Mouse (Mus musculus): ENCODE measurements at regions not wholly inside any gene's neighbourhood (a gene's known extent, or its start where the extent isn't known, plus 50 kb on each side); places are given as distances from the start of the nearest gene placed in this dataset.

GRCm38 (mm10) chr6:31262651-31263050, 135.9 kb upstream of the Mkln1 start:
- no peak for TF ChIP-seq POLR2A (IDR thresholded peaks at IDR 0.05; ENCODE audit: control insufficient read depth, extremely low read depth, insufficient read depth, low read length, poor library complexity)
- TF ChIP-seq CTCF (IDR thresholded peaks at IDR 0.05; ENCODE audit: borderline replicate concordance, control insufficient read depth, extremely low read depth, insufficient read depth, low read length, poor library complexity), result no peak
- Histone ChIP-seq H3K4me1 (replicated peaks; ENCODE audit: control insufficient read depth, insufficient read depth, low read length) (no peaks in the 10 kb centered on the region), H3K27me3 (ENCODE audit: control insufficient read depth, insufficient read depth, low read length) (no peaks in the 10 kb centered on the region), H3K36me3 (ENCODE audit: control insufficient read depth, insufficient read depth, low read length) (no peaks in the 10 kb centered on the region), H3K27ac (ENCODE audit: control insufficient read depth, insufficient read depth, low read length) (no peak overlapping the region), H3K4me3 (ENCODE audit: control insufficient read depth, insufficient read depth, low read length) (no peak overlapping the region)
- no peak for DNase-seq
- WGBS, result 91% methylated on average over 8 of the region's 8 CpGs

- Histone ChIP-seq H3K4me1 (replicated peaks; ENCODE audit: control insufficient read depth, insufficient read depth, low read length) (no peaks in the 10 kb centered on the region), H3K36me3 (ENCODE audit: control insufficient read depth, insufficient read depth, low read length) (no peaks in the 10 kb centered on the region), H3K27ac (ENCODE audit: control insufficient read depth, insufficient read depth, low read length) (no peak overlapping the region), H3K27me3 (ENCODE audit: control insufficient read depth, insufficient read depth, low read length) (no peaks in the 10 kb centered on the region), H3K4me3 (ENCODE audit: control insufficient read depth, insufficient read depth, low read length) (no peak overlapping the region)
- 94% methylated on average over 6 of the region's 6 CpGs for WGBS
- no peak for DNase-seq
- TF ChIP-seq CTCF (IDR thresholded peaks at IDR 0.05; ENCODE audit: borderline replicate concordance, control insufficient read depth, extremely low read depth, insufficient read depth, low read length, poor library complexity) (no peak), POLR2A (IDR thresholded peaks at IDR 0.05; ENCODE audit: control insufficient read depth, extremely low read depth, insufficient read depth, low read length, poor library complexity) (no peak)
Measured at GRCm38 (mm10) chr6:31263821-31264220, 134.7 kb upstream of the Mkln1 start.

- Histone ChIP-seq H3K4me1 (replicated peaks; ENCODE audit: control insufficient read depth, insufficient read depth, low read length) (no peaks in the 10 kb centered on the region), H3K27ac (ENCODE audit: control insufficient read depth, insufficient read depth, low read length) (no peak overlapping the region), H3K27me3 (ENCODE audit: control insufficient read depth, insufficient read depth, low read length) (no peaks in the 10 kb centered on the region), H3K36me3 (ENCODE audit: control insufficient read depth, insufficient read depth, low read length) (no peaks in the 10 kb centered on the region), H3K4me3 (ENCODE audit: control insufficient read depth, insufficient read depth, low read length) (no peak overlapping the region)
- DNase-seq, result no peak
- 88% methylated on average over 17 of the region's 17 CpGs for WGBS
- no peak for TF ChIP-seq CTCF (IDR thresholded peaks at IDR 0.05; ENCODE audit: borderline replicate concordance, control insufficient read depth, extremely low read depth, insufficient read depth, low read length, poor library complexity)
- TF ChIP-seq POLR2A (IDR thresholded peaks at IDR 0.05; ENCODE audit: control insufficient read depth, extremely low read depth, insufficient read depth, low read length, poor library complexity), result no peak
Measured at GRCm38 (mm10) chr6:31266441-31267040, 132.0 kb upstream of the Mkln1 start.

GRCm38 (mm10) chr6:31268057-31268456, 130.5 kb upstream of the Mkln1 start:
- Histone ChIP-seq H3K4me3 (ENCODE audit: control insufficient read depth, insufficient read depth, low read length) (no peak overlapping the region), H3K27me3 (ENCODE audit: control insufficient read depth, insufficient read depth, low read length) (no peaks in the 10 kb centered on the region), H3K27ac (ENCODE audit: control insufficient read depth, insufficient read depth, low read length) (no peak overlapping the region), H3K4me1 (replicated peaks; ENCODE audit: control insufficient read depth, insufficient read depth, low read length) (no peaks in the 10 kb centered on the region), H3K36me3 (ENCODE audit: control insufficient read depth, insufficient read depth, low read length) (no peaks in the 10 kb centered on the region)
- 93% methylated on average over 2 of the region's 2 CpGs for WGBS
- no peak for DNase-seq
- no peak for TF ChIP-seq CTCF (IDR thresholded peaks at IDR 0.05; ENCODE audit: borderline replicate concordance, control insufficient read depth, extremely low read depth, insufficient read depth, low read length, poor library complexity)
- TF ChIP-seq POLR2A (IDR thresholded peaks at IDR 0.05; ENCODE audit: control insufficient read depth, extremely low read depth, insufficient read depth, low read length, poor library complexity), result no peak

GRCm38 (mm10) chr6:31273816-31274215, 124.7 kb upstream of the Mkln1 start:
- no peak overlapping the region for H3K4me3 ChIP-seq (ENCODE audit: control insufficient read depth, insufficient read depth, low read length)
- TF ChIP-seq POLR2A (IDR thresholded peaks at IDR 0.05; ENCODE audit: control insufficient read depth, extremely low read depth, insufficient read depth, low read length, poor library complexity) (no peak), CTCF (IDR thresholded peaks at IDR 0.05; ENCODE audit: borderline replicate concordance, control insufficient read depth, extremely low read depth, insufficient read depth, low read length, poor library complexity) (no peak)
- no peak for DNase-seq
- 87% methylated on average over 5 of the region's 5 CpGs for WGBS
- no peaks in the 10 kb centered on the region for H3K36me3 ChIP-seq (ENCODE audit: control insufficient read depth, insufficient read depth, low read length)
- H3K27me3 ChIP-seq (ENCODE audit: control insufficient read depth, insufficient read depth, low read length), result no peaks in the 10 kb centered on the region
- no peaks in the 10 kb centered on the region for H3K4me1 ChIP-seq (replicated peaks; ENCODE audit: control insufficient read depth, insufficient read depth, low read length)
- no peak overlapping the region for H3K27ac ChIP-seq (ENCODE audit: control insufficient read depth, insufficient read depth, low read length)

- Histone ChIP-seq H3K36me3 (ENCODE audit: control insufficient read depth, insufficient read depth, low read length) (no peaks in the 10 kb centered on the region), H3K4me1 (replicated peaks; ENCODE audit: control insufficient read depth, insufficient read depth, low read length) (no peaks in the 10 kb centered on the region), H3K27ac (ENCODE audit: control insufficient read depth, insufficient read depth, low read length) (no peak overlapping the region), H3K4me3 (ENCODE audit: control insufficient read depth, insufficient read depth, low read length) (no peak overlapping the region), H3K27me3 (ENCODE audit: control insufficient read depth, insufficient read depth, low read length) (no peaks in the 10 kb centered on the region)
- DNase-seq, result no peak
- 86% methylated on average over 11 of the region's 11 CpGs for WGBS
- no peak for TF ChIP-seq CTCF (IDR thresholded peaks at IDR 0.05; ENCODE audit: borderline replicate concordance, control insufficient read depth, extremely low read depth, insufficient read depth, low read length, poor library complexity)
- no peak for TF ChIP-seq POLR2A (IDR thresholded peaks at IDR 0.05; ENCODE audit: control insufficient read depth, extremely low read depth, insufficient read depth, low read length, poor library complexity)
Measured at GRCm38 (mm10) chr6:31274236-31274635, 124.3 kb upstream of the Mkln1 start.

GRCm38 (mm10) chr6:31277792-31278191, 120.7 kb upstream of the Mkln1 start:
- DNase-seq, result no peak
- Histone ChIP-seq H3K4me1 (replicated peaks; ENCODE audit: control insufficient read depth, insufficient read depth, low read length) (no peaks in the 10 kb centered on the region), H3K27ac (ENCODE audit: control insufficient read depth, insufficient read depth, low read length) (no peak overlapping the region), H3K4me3 (ENCODE audit: control insufficient read depth, insufficient read depth, low read length) (no peak overlapping the region), H3K36me3 (ENCODE audit: control insufficient read depth, insufficient read depth, low read length) (no peaks in the 10 kb centered on the region), H3K27me3 (ENCODE audit: control insufficient read depth, insufficient read depth, low read length) (no peaks in the 10 kb centered on the region)
- 95% methylated on average over 9 of the region's 9 CpGs for WGBS
- TF ChIP-seq POLR2A (IDR thresholded peaks at IDR 0.05; ENCODE audit: control insufficient read depth, extremely low read depth, insufficient read depth, low read length, poor library complexity) (no peak), CTCF (IDR thresholded peaks at IDR 0.05; ENCODE audit: borderline replicate concordance, control insufficient read depth, extremely low read depth, insufficient read depth, low read length, poor library complexity) (no peak)

Measured in thymus, adult 2 months (tissue).